Mouse (Mus musculus): ENCODE measurements around the gene Zranb3.
"Not testable (repeated sequence)": the region's sequence is repeated elsewhere in the genome, so short reads cannot be mapped to it uniquely, and the experiment has no call there.

Zranb3 gene

GRCm38 (mm10) chr1:128102641-128103461 is at the start of gene Zranb3, which contains the start of gene R3hdm1:
Gene Zranb3 (minus strand): TSS chr1:128103047.
Gene R3hdm1 (plus strand): TSS chr1:128103301.
- peak; percentile 96 for DNase-seq

GRCm38 (mm10) chr1:128141737-128142136 is 38.9 kb upstream of the Zranb3 start:
- DNase-seq, result no peak

- no peak for DNase-seq
Measured at GRCm38 (mm10) chr1:128141039-128141438, 38.2 kb upstream of the Zranb3 start.

- not testable (repeated sequence) for DNase-seq
Measured at GRCm38 (mm10) chr1:128136222-128136621, 33.4 kb upstream of the Zranb3 start.

- DNase-seq, result no peak
Measured at GRCm38 (mm10) chr1:128120913-128121627, 18.2 kb upstream of the Zranb3 start.

- no peak for DNase-seq
Measured at GRCm38 (mm10) chr1:128103520-128104088, 757 bp upstream of the Zranb3 start.

- DNase-seq, result peak; percentile 52
Measured at GRCm38 (mm10) chr1:128102251-128102640, 601 bp downstream of the Zranb3 start.

- DNase-seq, result no peak
Measured at GRCm38 (mm10) chr1:128098309-128098708, 4.5 kb downstream of the Zranb3 start.

GRCm38 (mm10) chr1:128094686-128095085 is 8.2 kb downstream of the Zranb3 start:
- no peak for DNase-seq

- no peak for DNase-seq
Measured at GRCm38 (mm10) chr1:128082800-128083199, 20.0 kb downstream of the Zranb3 start.

GRCm38 (mm10) chr1:128081873-128082272 is 21.0 kb downstream of the Zranb3 start:
- DNase-seq, result no peak

- DNase-seq, result no peak
Measured at GRCm38 (mm10) chr1:128080936-128081696, 21.7 kb downstream of the Zranb3 start.

- no peak for DNase-seq
Measured at GRCm38 (mm10) chr1:128078646-128079045, 24.2 kb downstream of the Zranb3 start.

- DNase-seq, result no peak
Measured at GRCm38 (mm10) chr1:128077788-128078187, 25.1 kb downstream of the Zranb3 start.

GRCm38 (mm10) chr1:128076791-128077479 is 25.9 kb downstream of the Zranb3 start:
- DNase-seq, result no peak

GRCm38 (mm10) chr1:128073051-128073450 is 29.8 kb downstream of the Zranb3 start:
- DNase-seq, result no peak

- no peak for DNase-seq
Measured at GRCm38 (mm10) chr1:128070003-128070402, 32.8 kb downstream of the Zranb3 start.

GRCm38 (mm10) chr1:128068945-128069397 is 33.9 kb downstream of the Zranb3 start:
- no peak for DNase-seq

GRCm38 (mm10) chr1:128064716-128065115 is 38.1 kb downstream of the Zranb3 start:
- no peak for DNase-seq

GRCm38 (mm10) chr1:128062167-128062566 is 40.7 kb downstream of the Zranb3 start:
- DNase-seq, result no peak

GRCm38 (mm10) chr1:128061401-128061800 is 41.4 kb downstream of the Zranb3 start:
- DNase-seq, result no peak

All from thymus, postnatal 4 days (tissue).